Comparison of ENCODE assay signal across 8 mouse cellular contexts in genomic region chr11:51650691-51651515, GRCm38 (mm10). TPM values are rescaled to one million over a fixed set of nuclear protein-coding genes. Genes with fewer than 3 reads are reported as not detected.
DNase-seq lines count a peak whose midpoint lies in the region; ATAC-seq lines count a peak whose summit lies in the region.

Gene N4bp3 (minus strand): TSS chr11:51650842.
Gene D930048N14Rik (plus strand): TSS chr11:51650954.

- H3K36me3 ChIP-seq in embryonic facial prominence, embryonic 13.5 days = 0 out of 2 replicates have a peak, but pooled peaks cover under 1% of the 10 kb centered on the region
- H3K36me3 ChIP-seq in heart, embryonic 16.5 days (ENCODE audit: control insufficient read depth, insufficient read depth) = no peaks in the 10 kb centered on the region
- peaks cover 2% of the 10 kb centered on the region; the same call in 1 of the 2 replicates for H3K36me3 ChIP-seq in splenic B cell, adult 2 months (ENCODE audit: control insufficient read depth, insufficient read depth, low read length, poor library complexity, severe bottlenecking)

- H3K4me1 ChIP-seq in embryonic facial prominence, embryonic 13.5 days = peaks cover 42% of the 10 kb centered on the region
- peaks cover 26% of the 10 kb centered on the region for H3K4me1 ChIP-seq in heart, embryonic 16.5 days (ENCODE audit: control insufficient read depth, insufficient read depth, low read length)

- H3K4me3 ChIP-seq in embryonic facial prominence, embryonic 13.5 days = peak within 1 kb of the TSS; percentile 67
- H3K4me3 ChIP-seq in heart, embryonic 16.5 days (ENCODE audit: low read length) = peak within 1 kb of the TSS; percentile 65

- H3K27me3 ChIP-seq in embryonic facial prominence, embryonic 13.5 days = peaks cover 15% of the 10 kb centered on the region
- no peaks in the 10 kb centered on the region for H3K27me3 ChIP-seq in heart, embryonic 16.5 days (ENCODE audit: control insufficient read depth, insufficient read depth, low read length)
- no peaks in the 10 kb centered on the region for H3K27me3 ChIP-seq in splenic B cell, adult 2 months (ENCODE audit: control insufficient read depth, insufficient read depth, low read length, poor library complexity, severe bottlenecking)

- H3K4me2 ChIP-seq in embryonic facial prominence, embryonic 13.5 days = peak within 1 kb of the TSS; percentile 97
- H3K4me2 ChIP-seq in heart, embryonic 16.5 days (ENCODE audit: low read depth, low read length) = peak within 1 kb of the TSS; percentile 87

- H3K27ac ChIP-seq in embryonic facial prominence, embryonic 13.5 days = peak within 1 kb of the TSS; percentile 66
- H3K27ac ChIP-seq in heart, embryonic 16.5 days (ENCODE audit: low read length) = peak within 1 kb of the TSS; percentile 49

- no peaks in the 10 kb centered on the region for H3K9me3 ChIP-seq in embryonic facial prominence, embryonic 13.5 days
- no peaks in the 10 kb centered on the region for H3K9me3 ChIP-seq in heart, embryonic 16.5 days (replicated peaks; ENCODE audit: control insufficient read depth, low read length)

- WGBS in embryonic facial prominence, embryonic 13.5 days = 2% methylated on average over 65 of the region's 70 CpGs
- WGBS in heart, embryonic 16.5 days = 1% methylated on average over 70 of the region's 70 CpGs

- peak within 1 kb of the TSS; percentile 81 for H3K9ac ChIP-seq in embryonic facial prominence, embryonic 13.5 days
- peak within 1 kb of the TSS; percentile 73 for H3K9ac ChIP-seq in heart, embryonic 16.5 days (ENCODE audit: low read length)

- ATAC-seq in embryonic facial prominence, embryonic 13.5 days (ENCODE audit: insufficient number of reproducible peaks, insufficient read depth, low FRiP score, low TSS enrichment, low read depth) = peak; percentile 40
- ATAC-seq in heart, embryonic 16.5 days (replicated peaks; ENCODE audit: extremely low read depth, insufficient read depth, low FRiP score) = peak; percentile 67
- peak; percentile 52 for ATAC-seq in megakaryocyte progenitor cell, adult 5-6 weeks (replicated peaks; ENCODE audit: poor library complexity)

- DNase-seq in CD4-positive, CD25-positive, alpha-beta regulatory T cell, adult 2 months (ENCODE audit: low read depth, low spot score) = peak; percentile 78
- DNase-seq in adrenal gland, adult (ENCODE audit: inconsistent age in 2 of 2, low spot score in 1 of 2) = peak; percentile 88 to 94
- peak; percentile 76 to 89 for DNase-seq in kidney, postnatal 25 days
- peak; percentile 72 for DNase-seq in splenic B cell, adult 2 months (ENCODE audit: low read depth, low spot score)
- no peak for DNase-seq in layer of hippocampus, postnatal 25 days (ENCODE audit: extremely low spot score in 1 of 2, low spot score in 1 of 2)

RNA-seq across cellular contexts. Expression of gene N4bp3, which starts in this region (rescaled TPM):
- 19.0 and 21.2 TPM in 2 replicates for polyA plus RNA-seq in embryonic facial prominence, embryonic 13.5 days (2015; fragmentation: Nextera tagmentation; extraction: Ambion mirVana)
- polyA plus RNA-seq in heart, embryonic 16.5 days (2015; fragmentation: Nextera tagmentation; extraction: Ambion mirVana) = 21.6 and 25.8 TPM in 2 replicates
- total RNA-seq in megakaryocyte progenitor cell, adult 5-6 weeks (2015) = 0.10 and 0.44 TPM in 2 replicates
- total RNA-seq in megakaryocyte progenitor cell, adult 5-6 weeks (2017) = 0.46 and 0.78 TPM in 2 replicates
- 10 to 100 TPM; 12.1 to 12.4 TPM for total RNA-seq in layer of hippocampus, postnatal 25 days (2021)

RNA-seq across cellular contexts. Expression of gene D930048N14Rik, which starts in this region (rescaled TPM):
- polyA plus RNA-seq in embryonic facial prominence, embryonic 13.5 days (2015; fragmentation: Nextera tagmentation; extraction: Ambion mirVana) = 2.6 and 3.4 TPM in 2 replicates
- 1.3 and 1.9 TPM in 2 replicates for polyA plus RNA-seq in heart, embryonic 16.5 days (2015; fragmentation: Nextera tagmentation; extraction: Ambion mirVana)
- 0.15 TPM in 1 of 2 replicates, not detected in the other for total RNA-seq in megakaryocyte progenitor cell, adult 5-6 weeks (2015)
- total RNA-seq in megakaryocyte progenitor cell, adult 5-6 weeks (2017) = 0.21 TPM in 1 of 2 replicates, not detected in the other
- total RNA-seq in layer of hippocampus, postnatal 25 days (2021) = 1 to 10 TPM; 1.2 to 1.3 TPM

Comparison
In these comparisons a context has a peak if more than half of its experiments do, and no peak if none do; other contexts are left out.
1. RNA of gene N4bp3 (total RNA-seq): 12.1 to 12.4 TPM in layer of hippocampus, postnatal 25 days; 0.10 to 0.78 TPM in megakaryocyte progenitor cell, adult 5-6 weeks; every median in the first group is over 4 times any median in the second.
2. Peak in ATAC-seq in megakaryocyte progenitor cell, adult 5-6 weeks; RNA of the genes that start here not detected or under 1 TPM.
3. DNase-seq: peak in CD4-positive, CD25-positive, alpha-beta regulatory T cell, adult 2 months (single experiment), adrenal gland, adult (2 of 2), kidney, postnatal 25 days (2 of 2) and splenic B cell, adult 2 months (single experiment); none in layer of hippocampus, postnatal 25 days (0 of 2).
4. Peak in every context shown above with its lines, with median percentiles within 50 percentile points of each other: ATAC-seq.